Mouse (Mus musculus) left cerebral cortex, adult 6 months (tissue): Measurements from ENCODE around the gene Olfr516. TPM values are rescaled to one million over a fixed set of nuclear protein-coding genes. Genes with fewer than 3 reads are reported as not detected.

Experiments
- long read RNA-seq, 2 experiments: library from polyadenylated mRNA; unstranded; transcript quantifications; one replicate each; pipeline ENCODE4 v2.0.0; 2019 to 2020
- polyA plus RNA-seq: library from polyadenylated mRNA; unstranded; fragments of <200 nt; fragmentation: Nextera tagmentation; gene quantifications from 2 replicates; pipeline ENCODE4 v1.2.3, GENCODE M21; 2021

Olfr516 gene
- not detected in 2 replicates for polyA plus RNA-seq
- long read RNA-seq, experiment 1, result 0 reads
- long read RNA-seq, experiment 2, result 0 reads

GRCm38 (mm10) chr7:108850429-108850828 is at the start of gene Olfr516:
Gene Olfr516 (minus strand): TSS chr7:108850529.

GRCm38 (mm10) chr7:108894320-108894719 is 44.0 kb upstream of the Olfr516 start, which contains the start of gene Olfr519:
Gene Olfr519 (minus strand): TSS chr7:108894420.

GRCm38 (mm10) chr7:108884906-108885305 is 34.6 kb upstream of the Olfr516 start, which contains the start of gene Olfr518:
Gene Olfr518 (minus strand): TSS chr7:108885006.

GRCm38 (mm10) chr7:108872279-108872678 is 21.9 kb upstream of the Olfr516 start, which contains the start of gene Olfr517:
Gene Olfr517 (minus strand): TSS chr7:108872379.

GRCm38 (mm10) chr7:108825897-108826296 is 24.4 kb downstream of the Olfr516 start, which contains the start of gene Olfr514:
Gene Olfr514 (minus strand): TSS chr7:108825997.

Other genes with a start within 250 kb of the Olfr516 start
- not detected in 2 replicates for gene Olfr506, start 239.7 kb downstream of the Olfr516 start, polyA plus RNA-seq
- not detected in 2 replicates for gene Olfr507, start 228.7 kb downstream of the Olfr516 start, polyA plus RNA-seq
- not detected in 2 replicates for gene Olfr508, start 220.5 kb downstream of the Olfr516 start, polyA plus RNA-seq
- gene Olfr509, start 198.6 kb downstream of the Olfr516 start, polyA plus RNA-seq, result not detected in 2 replicates
- not detected in 2 replicates for gene Olfr510, start 184.1 kb downstream of the Olfr516 start, polyA plus RNA-seq
- not detected in 2 replicates for gene Olfr512, start 137.2 kb downstream of the Olfr516 start, polyA plus RNA-seq
- not detected in 2 replicates for gene Olfr513, start 99.6 kb downstream of the Olfr516 start, polyA plus RNA-seq
- not detected in 2 replicates for gene Olfr514, start 24.5 kb downstream of the Olfr516 start, polyA plus RNA-seq
- not detected in 2 replicates for gene Olfr517, start 21.9 kb upstream of the Olfr516 start, polyA plus RNA-seq
- gene Olfr518, start 34.5 kb upstream of the Olfr516 start, polyA plus RNA-seq, result not detected in 2 replicates
- gene Olfr519, start 43.9 kb upstream of the Olfr516 start, polyA plus RNA-seq, result not detected in 2 replicates
- 0.08 and 0.21 TPM in 2 replicates for gene Nlrp10, start 79.6 kb upstream of the Olfr516 start, polyA plus RNA-seq
- 134 and 167 TPM in 2 replicates for gene Eif3f, start 83.9 kb upstream of the Olfr516 start, polyA plus RNA-seq
- gene Tub, start 99.8 kb upstream of the Olfr516 start, polyA plus RNA-seq, result 11.8 and 13.6 TPM in 2 replicates
- gene Ric3, start 232.8 kb upstream of the Olfr516 start, polyA plus RNA-seq, result 35.4 and 43.4 TPM in 2 replicates